Mouse (Mus musculus): ENCODE measurements around the gene Kdm7a. TPM values are rescaled to one million over a fixed set of nuclear protein-coding genes. Genes with fewer than 3 reads are reported as not detected.

Kdm7a gene
- total RNA-seq, 2 experiments from 2014 or later: 13.4 to 14.6 TPM

DNA sequence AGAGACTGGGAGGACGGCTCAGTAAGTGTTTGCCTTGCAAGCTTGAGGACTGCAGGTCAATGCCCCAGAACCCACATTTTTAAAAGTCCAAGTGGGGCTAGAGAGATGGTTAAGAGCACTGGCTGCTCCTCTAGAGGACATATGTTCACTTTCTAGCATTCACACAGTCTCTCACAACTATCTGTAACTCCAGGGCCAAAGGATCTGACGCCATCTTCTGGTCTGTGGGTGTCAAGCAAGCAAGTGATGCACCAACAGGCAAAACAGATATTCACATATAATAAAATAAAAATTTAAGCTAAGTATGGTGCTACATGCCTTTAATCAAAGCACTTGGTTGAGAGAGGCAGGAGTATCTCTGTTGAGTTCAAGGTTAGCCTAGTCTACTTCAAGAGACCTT is 99.8 kb downstream of the Kdm7a start:
- DNase-seq (ENCODE audit: low spot score in 2 of 2): no peak

DNA sequence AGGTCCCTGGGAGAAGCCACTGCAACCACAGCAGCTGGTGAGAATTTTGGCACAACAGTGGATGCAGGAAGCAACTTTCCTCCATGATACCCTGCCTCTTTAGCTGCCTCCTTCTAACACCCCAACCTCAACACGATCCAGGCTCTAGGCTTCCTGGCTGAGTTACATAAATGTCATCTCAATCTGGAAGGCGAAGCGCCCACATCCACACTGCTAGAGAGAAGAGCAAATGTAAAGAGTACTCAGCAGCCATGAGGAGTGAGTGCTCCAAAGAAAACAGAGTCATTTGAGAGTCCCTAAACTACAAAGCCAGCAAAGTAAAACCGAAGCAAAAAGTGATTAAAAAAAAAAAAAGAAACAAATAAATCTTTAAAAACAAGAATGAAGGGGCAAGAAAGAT is 102.0 kb downstream of the Kdm7a start:
- no peak for DNase-seq (ENCODE audit: low spot score in 2 of 2)

Other genes starting within 250 kb of the Kdm7a start
- 1 to 10 TPM; 7.7 to 8.1 TPM for gene Parp12, start 88.4 kb downstream of the Kdm7a start, total RNA-seq (2021)
- gene Slc37a3, start 170.9 kb upstream of the Kdm7a start, total RNA-seq (2021): 10 to 100 TPM; 36.9 to 39.4 TPM
- gene Rab19, start 174.4 kb upstream of the Kdm7a start, total RNA-seq (2021): under 1 TPM in 1 of 2 experiments, not detected in 1; 0.22 TPM
- 10 to 100 TPM; 20.9 to 26.1 TPM for gene Mkrn1, start 213.7 kb upstream of the Kdm7a start, total RNA-seq (2021)

Data from gastrocnemius, postnatal 4 days (tissue).